Mouse (Mus musculus): Measurements from ENCODE around the gene Actr5. TPM values are rescaled to one million over a fixed set of nuclear protein-coding genes. Genes with fewer than 3 reads are reported as not detected.

Actr5 gene
- polyA plus RNA-seq (2016; fragmentation: Nextera tagmentation; extraction: Ambion mirVana) = 14.1 and 17.0 TPM in 2 replicates

DNA sequence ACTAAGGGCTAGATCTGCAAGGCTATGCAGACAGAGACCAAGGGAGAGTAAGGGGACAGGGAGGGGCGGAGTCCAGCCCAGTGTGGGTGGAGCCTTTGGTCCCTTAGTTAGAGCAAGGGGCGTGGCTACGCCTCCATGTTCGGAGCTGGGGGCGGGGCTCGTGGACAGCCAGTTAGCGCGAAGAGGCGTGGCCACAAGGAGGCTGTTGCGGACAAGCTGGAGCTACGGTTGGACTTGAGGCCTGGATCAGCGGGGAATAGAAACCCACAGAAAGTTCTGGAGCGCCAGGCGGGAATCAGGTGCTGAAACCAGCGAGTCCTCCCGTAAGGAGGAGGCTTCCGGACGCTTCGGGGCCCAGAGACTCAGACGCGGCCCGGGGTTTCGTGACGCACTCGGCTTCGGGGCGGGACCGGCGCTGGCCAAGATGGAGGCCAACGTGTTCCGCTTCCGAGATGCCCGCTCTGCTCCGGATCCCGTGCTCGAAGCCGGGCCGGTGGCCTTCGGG lies at the start of gene Actr5:
TSS of gene Actr5 (plus strand) at position 171 of the 505 bp plus-strand sequence.
- WGBS = under 1% methylated on average over 39 of the region's 39 CpGs
- H3K36me3 ChIP-seq (replicated peaks) = peaks cover 34% of the 10 kb centered on the region
- DNase-seq (ENCODE audit: extremely low spot score, low spot score) = peak; percentile 97
- H3K27me3 ChIP-seq (ENCODE audit: poor library complexity, severe bottlenecking) = peaks cover 29% of the 10 kb centered on the region
- H3K9me3 ChIP-seq = no peaks in the 10 kb centered on the region
- peak within 1 kb of the TSS; percentile 95 for H3K27ac ChIP-seq
- peaks cover 19% of the 10 kb centered on the region for H3K4me1 ChIP-seq
- peak within 1 kb of the TSS; percentile 90 for H3K4me3 ChIP-seq

DNA sequence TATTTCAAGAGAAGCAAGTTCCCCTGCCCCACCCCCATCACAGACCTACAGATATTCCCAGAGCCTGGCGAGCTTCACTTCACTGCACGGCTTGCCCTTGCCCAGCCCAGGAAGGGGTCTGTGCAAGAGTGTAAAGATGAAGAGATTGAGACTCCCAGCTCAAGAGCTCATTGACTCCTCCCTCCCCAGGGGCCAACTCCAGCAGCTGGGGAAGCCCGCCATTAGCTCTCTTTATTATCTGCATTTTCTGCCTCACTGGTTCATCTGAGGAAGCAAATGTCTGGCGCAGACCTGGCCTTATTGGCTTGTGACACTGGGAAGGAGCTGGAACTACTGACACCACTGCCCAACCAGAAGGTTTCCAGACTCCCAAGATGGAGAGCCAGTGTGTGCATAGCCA lies 44.7 kb upstream of the Actr5 start:
- Histone ChIP-seq H3K4me1 (peaks cover 15% of the 10 kb centered on the region), H3K27ac (no peak overlapping the region), H3K27me3 (ENCODE audit: poor library complexity, severe bottlenecking) (peaks cover 3% of the 10 kb centered on the region; the same call in 1 of the 2 replicates), H3K36me3 (replicated peaks) (no peaks in the 10 kb centered on the region), H3K4me3 (no peak overlapping the region), H3K9me3 (no peaks in the 10 kb centered on the region)
- no peak for DNase-seq (ENCODE audit: extremely low spot score, low spot score)
- WGBS = 55% methylated on average over 4 of the region's 4 CpGs

GRCm38 (mm10) chr2:158584621-158585358 lies 39.9 kb upstream of the Actr5 start:
- peaks cover 28% of the 10 kb centered on the region for H3K4me1 ChIP-seq
- no peak for DNase-seq (ENCODE audit: extremely low spot score, low spot score)
- WGBS = 15% methylated on average over 12 of the region's 12 CpGs

DNA sequence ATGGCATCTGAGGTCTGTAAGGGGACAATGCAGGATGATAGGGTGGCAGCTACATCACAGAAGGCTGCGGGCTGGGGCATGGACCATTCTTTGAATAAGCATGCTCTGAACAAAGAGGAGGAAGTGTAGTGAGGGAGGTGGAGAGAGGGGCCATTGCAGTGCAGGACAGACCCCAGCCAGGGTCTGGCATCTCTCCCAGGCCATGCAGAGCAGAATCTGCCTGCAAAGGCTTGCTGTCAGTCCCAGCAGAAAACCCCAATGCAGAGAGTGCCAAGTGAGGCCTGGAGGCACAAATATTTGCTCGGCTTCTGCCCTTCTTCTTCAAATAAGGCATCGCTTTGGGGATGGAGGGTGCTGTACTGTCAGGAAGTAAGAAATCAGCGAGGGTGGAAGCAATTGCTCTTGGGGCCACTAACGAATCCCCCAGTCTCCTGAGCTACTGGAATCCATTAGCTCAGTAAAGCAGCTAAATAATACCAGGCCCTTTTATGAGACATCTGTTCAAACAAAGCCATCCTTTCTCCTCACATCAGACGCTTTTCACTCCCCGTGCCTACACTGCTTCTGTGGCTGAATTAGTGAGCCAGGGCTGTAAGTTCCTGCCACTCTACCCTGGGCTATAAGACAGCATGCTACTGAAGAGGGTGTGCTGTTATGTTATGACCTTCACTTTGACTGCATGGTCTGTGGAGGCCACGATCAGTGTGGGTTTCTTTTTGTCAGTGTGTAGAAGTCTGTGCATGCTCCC lies 36.0 kb upstream of the Actr5 start:
- peak overlapping the region; percentile 63 for H3K27ac ChIP-seq
- H3K27me3 ChIP-seq (ENCODE audit: poor library complexity, severe bottlenecking) = peaks cover 32% of the 10 kb centered on the region
- DNase-seq (ENCODE audit: extremely low spot score, low spot score) = no peak

More at GRCm38 (mm10) chr2:158584621-158585358, 39.9 kb upstream of the Actr5 start:
- H3K36me3 ChIP-seq (replicated peaks) = no peaks in the 10 kb centered on the region
- H3K9me3 ChIP-seq = no peaks in the 10 kb centered on the region
- H3K4me3 ChIP-seq = no peak overlapping the region
- peaks cover 25% of the 10 kb centered on the region for H3K27me3 ChIP-seq (ENCODE audit: poor library complexity, severe bottlenecking)
- no peak overlapping the region for H3K27ac ChIP-seq

GRCm38 (mm10) chr2:158590495-158590894 lies 34.2 kb upstream of the Actr5 start:
- Histone ChIP-seq H3K9me3 (no peaks in the 10 kb centered on the region), H3K4me1 (peaks cover 33% of the 10 kb centered on the region), H3K36me3 (replicated peaks) (no peaks in the 10 kb centered on the region), H3K27ac (no peak overlapping the region), H3K4me3 (no peak overlapping the region), H3K27me3 (ENCODE audit: poor library complexity, severe bottlenecking) (peaks cover 38% of the 10 kb centered on the region)
- no peak for DNase-seq (ENCODE audit: extremely low spot score, low spot score)
- WGBS = 62% methylated on average over 3 of the region's 3 CpGs

More for the DNA sequence above, 36.0 kb upstream of the Actr5 start:
- H3K9me3 ChIP-seq = no peaks in the 10 kb centered on the region
- H3K4me3 ChIP-seq = no peak overlapping the region
- no peaks in the 10 kb centered on the region for H3K36me3 ChIP-seq (replicated peaks)
- WGBS = 35% methylated on average over 8 of the region's 8 CpGs
- peaks cover 30% of the 10 kb centered on the region for H3K4me1 ChIP-seq

DNA sequence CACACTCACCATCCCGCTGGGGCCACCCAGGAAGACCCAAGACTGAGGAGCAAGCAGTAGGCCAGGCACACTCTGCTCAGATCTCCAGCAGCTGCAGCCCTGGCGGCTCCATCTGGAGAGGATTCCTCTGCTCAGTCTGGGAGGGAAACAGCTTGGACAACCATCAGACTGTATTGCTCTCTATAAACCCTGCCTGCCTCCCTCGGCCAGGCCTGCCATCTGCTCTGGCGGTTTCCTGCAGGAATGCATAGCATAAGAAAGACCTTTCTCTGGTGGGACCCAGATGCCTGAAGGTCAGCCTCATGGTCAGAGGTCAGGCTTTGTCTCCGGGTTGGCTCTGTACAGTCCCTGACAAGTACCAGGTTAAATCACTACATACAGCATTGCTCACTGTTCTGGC lies 33.4 kb upstream of the Actr5 start:
- Histone ChIP-seq H3K9me3 (no peaks in the 10 kb centered on the region), H3K4me3 (no peak overlapping the region), H3K27ac (no peak overlapping the region), H3K4me1 (peaks cover 39% of the 10 kb centered on the region), H3K36me3 (replicated peaks) (no peaks in the 10 kb centered on the region), H3K27me3 (ENCODE audit: poor library complexity, severe bottlenecking) (peaks cover 41% of the 10 kb centered on the region)
- DNase-seq (ENCODE audit: extremely low spot score, low spot score) = no peak
- WGBS = 58% methylated on average over 5 of the region's 5 CpGs

- Histone ChIP-seq H3K27me3 (ENCODE audit: poor library complexity, severe bottlenecking) (peaks cover 55% of the 10 kb centered on the region), H3K4me3 (no peak overlapping the region), H3K9me3 (no peaks in the 10 kb centered on the region), H3K36me3 (replicated peaks) (no peaks in the 10 kb centered on the region), H3K4me1 (peaks cover 35% of the 10 kb centered on the region), H3K27ac (no peak overlapping the region)
- 91% methylated on average over 4 of the region's 4 CpGs for WGBS
- DNase-seq (ENCODE audit: extremely low spot score, low spot score) = no peak
Measured at GRCm38 (mm10) chr2:158593371-158593770, 31.3 kb upstream of the Actr5 start.

- DNase-seq (ENCODE audit: extremely low spot score, low spot score) = peak; percentile 73
- Histone ChIP-seq H3K9me3 (no peaks in the 10 kb centered on the region), H3K27ac (no peak overlapping the region), H3K36me3 (replicated peaks) (no peaks in the 10 kb centered on the region), H3K4me1 (peaks cover 23% of the 10 kb centered on the region), H3K27me3 (ENCODE audit: poor library complexity, severe bottlenecking) (peaks cover 67% of the 10 kb centered on the region), H3K4me3 (peak overlapping the region; percentile 25; the same call in 1 of the 2 replicates)
- 0% methylated on average over 12 of the region's 12 CpGs for WGBS
Measured at GRCm38 (mm10) chr2:158595103-158595502, 29.6 kb upstream of the Actr5 start.

DNA sequence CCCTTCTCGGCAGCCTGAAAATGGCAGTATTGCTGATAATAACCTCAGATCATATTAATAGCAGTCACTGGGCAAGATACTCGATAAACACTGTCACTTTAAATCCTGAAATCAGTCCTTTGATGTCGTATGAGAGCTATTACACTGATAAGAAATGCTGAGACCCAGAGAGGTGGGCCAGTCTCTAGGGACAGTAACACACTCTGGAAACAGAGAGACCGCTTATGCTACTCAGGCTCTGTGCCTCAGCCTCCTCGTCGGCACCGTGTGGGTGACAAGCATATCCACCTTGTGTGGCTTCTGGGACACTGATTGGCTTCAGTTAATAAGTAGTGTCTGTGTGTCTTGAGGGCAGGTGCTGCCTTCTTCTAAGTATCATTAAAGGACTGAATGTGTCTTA lies 29.1 kb upstream of the Actr5 start:
- peaks cover 26% of the 10 kb centered on the region for H3K4me1 ChIP-seq
- no peaks in the 10 kb centered on the region for H3K9me3 ChIP-seq
- 20% methylated on average over 7 of the region's 7 CpGs for WGBS
- H3K27me3 ChIP-seq (ENCODE audit: poor library complexity, severe bottlenecking) = peaks cover 71% of the 10 kb centered on the region
- no peaks in the 10 kb centered on the region for H3K36me3 ChIP-seq (replicated peaks)
- peak overlapping the region; percentile 25; the same call in 1 of the 2 replicates for H3K4me3 ChIP-seq
- no peak for DNase-seq (ENCODE audit: extremely low spot score, low spot score)
- H3K27ac ChIP-seq = no peak overlapping the region

DNA sequence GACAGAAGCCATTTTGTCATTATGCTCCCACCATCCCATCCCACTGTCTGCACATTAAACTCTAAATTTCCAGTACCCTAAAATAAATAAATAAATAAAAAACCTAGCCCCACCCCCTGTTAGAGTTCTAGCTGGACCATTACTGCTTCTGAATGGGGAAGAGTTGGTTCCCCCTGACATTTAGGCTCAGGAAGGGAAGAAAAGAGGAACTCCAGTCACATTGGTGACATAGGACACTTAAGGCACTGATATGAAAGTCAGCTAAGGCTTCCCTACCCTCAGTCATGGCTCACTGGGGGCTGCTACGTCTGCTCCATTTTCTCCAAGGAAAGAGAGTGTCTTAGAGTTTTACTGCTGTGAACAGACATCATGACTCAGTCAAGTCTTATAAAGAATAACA lies 27.9 kb upstream of the Actr5 start:
- DNase-seq (ENCODE audit: extremely low spot score, low spot score) = no peak
- Histone ChIP-seq H3K27ac (no peak overlapping the region), H3K9me3 (no peaks in the 10 kb centered on the region), H3K27me3 (ENCODE audit: poor library complexity, severe bottlenecking) (peaks cover 83% of the 10 kb centered on the region), H3K4me3 (no peak overlapping the region), H3K36me3 (replicated peaks) (no peaks in the 10 kb centered on the region), H3K4me1 (peaks cover 20% of the 10 kb centered on the region)
- WGBS = 63% methylated on average over 1 of the region's 1 CpGs

DNA sequence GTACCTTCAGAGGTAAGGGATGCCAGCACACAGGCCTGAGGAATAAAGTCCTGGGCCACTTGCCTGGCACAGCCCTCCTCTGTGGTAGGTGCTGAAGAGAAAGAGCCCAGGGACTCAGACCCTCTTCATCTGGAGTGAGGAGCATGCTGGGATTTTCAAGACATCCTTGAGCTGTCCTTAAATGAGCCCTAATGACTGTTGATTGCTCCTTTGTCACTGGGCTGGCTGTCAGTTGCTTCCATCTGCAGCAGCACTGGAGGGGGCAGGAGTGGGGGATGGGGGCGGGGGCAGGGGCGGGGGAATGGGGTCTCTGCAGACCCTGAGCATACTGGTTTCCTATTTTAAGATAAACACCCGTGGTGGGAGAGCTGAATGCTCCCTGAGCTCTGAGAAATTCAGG lies 24.2 kb upstream of the Actr5 start:
- no peaks in the 10 kb centered on the region for H3K9me3 ChIP-seq
- H3K4me3 ChIP-seq = no peak overlapping the region
- H3K4me1 ChIP-seq = peaks cover 17% of the 10 kb centered on the region
- no peak overlapping the region for H3K27ac ChIP-seq
- H3K27me3 ChIP-seq (ENCODE audit: poor library complexity, severe bottlenecking) = peaks cover 97% of the 10 kb centered on the region
- no peak for DNase-seq (ENCODE audit: extremely low spot score, low spot score)
- no peaks in the 10 kb centered on the region for H3K36me3 ChIP-seq (replicated peaks)
- 24% methylated on average over 3 of the region's 3 CpGs for WGBS

- Histone ChIP-seq H3K27ac (no peak overlapping the region), H3K4me3 (no peak overlapping the region), H3K4me1 (peaks cover 15% of the 10 kb centered on the region), H3K36me3 (replicated peaks) (no peaks in the 10 kb centered on the region), H3K27me3 (ENCODE audit: poor library complexity, severe bottlenecking) (peaks cover 97% of the 10 kb centered on the region), H3K9me3 (no peaks in the 10 kb centered on the region)
- no peak for DNase-seq (ENCODE audit: extremely low spot score, low spot score)
- WGBS = 89% methylated on average over 1 of the region's 1 CpGs
Measured at GRCm38 (mm10) chr2:158601326-158601725, 23.4 kb upstream of the Actr5 start.

- DNase-seq (ENCODE audit: extremely low spot score, low spot score) = no peak
- Histone ChIP-seq H3K36me3 (replicated peaks) (no peaks in the 10 kb centered on the region), H3K27ac (no peak overlapping the region), H3K27me3 (ENCODE audit: poor library complexity, severe bottlenecking) (peaks cover 97% of the 10 kb centered on the region), H3K9me3 (no peaks in the 10 kb centered on the region), H3K4me1 (peaks cover 24% of the 10 kb centered on the region), H3K4me3 (no peak overlapping the region)
- 40% methylated on average over 15 of the region's 15 CpGs for WGBS
Measured at GRCm38 (mm10) chr2:158602663-158603062, 22.0 kb upstream of the Actr5 start.

Data from forebrain, embryonic 10.5 days (tissue).